Mouse (Mus musculus): ENCODE results near the gene Sirt4. TPM values are rescaled to one million over a fixed set of nuclear protein-coding genes. Genes with fewer than 3 reads are reported as not detected.
"Not testable (repeated sequence)": the region's sequence is repeated elsewhere in the genome, so short reads cannot be mapped to it uniquely, and the experiment has no call there.

Sirt4 gene
- polyA plus RNA-seq, 1 experiment from 2014 or later: 18.5 TPM

DNA sequence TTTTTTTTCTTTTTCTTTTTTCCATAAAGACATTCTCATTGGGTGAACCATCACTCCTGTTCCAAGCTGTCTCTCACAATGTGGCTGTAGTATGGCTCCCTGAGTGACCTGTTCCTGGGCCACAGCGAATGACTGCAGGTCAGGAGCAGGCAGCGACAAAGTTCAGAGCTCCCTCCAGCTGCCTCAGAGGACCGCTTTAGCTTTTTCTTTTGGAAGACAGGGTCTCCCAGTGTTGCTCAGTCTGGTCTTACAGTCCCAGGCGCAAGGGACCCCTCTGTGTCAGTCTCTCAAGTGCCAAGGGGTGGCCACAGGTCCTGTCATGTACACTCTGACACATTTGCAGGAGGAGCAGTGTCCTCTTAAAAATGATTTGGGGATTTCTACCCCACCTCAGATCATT lies 38.0 kb upstream of the Sirt4 start:
- H3K36me3 ChIP-seq: peaks cover 22% of the 10 kb centered on the region
- DNase-seq (ENCODE audit: low spot score): no peak
- H3K27me3 ChIP-seq (ENCODE audit: low read depth, poor library complexity, severe bottlenecking): no peaks in the 10 kb centered on the region
- no peak overlapping the region for H3K4me3 ChIP-seq
- peaks cover 73% of the 10 kb centered on the region for H3K4me1 ChIP-seq
- WGBS: 72% methylated on average over 4 of the region's 4 CpGs
- H3K27ac ChIP-seq: peak overlapping the region; percentile 86
- no peaks in the 10 kb centered on the region for H3K9me3 ChIP-seq (replicated peaks)

DNA sequence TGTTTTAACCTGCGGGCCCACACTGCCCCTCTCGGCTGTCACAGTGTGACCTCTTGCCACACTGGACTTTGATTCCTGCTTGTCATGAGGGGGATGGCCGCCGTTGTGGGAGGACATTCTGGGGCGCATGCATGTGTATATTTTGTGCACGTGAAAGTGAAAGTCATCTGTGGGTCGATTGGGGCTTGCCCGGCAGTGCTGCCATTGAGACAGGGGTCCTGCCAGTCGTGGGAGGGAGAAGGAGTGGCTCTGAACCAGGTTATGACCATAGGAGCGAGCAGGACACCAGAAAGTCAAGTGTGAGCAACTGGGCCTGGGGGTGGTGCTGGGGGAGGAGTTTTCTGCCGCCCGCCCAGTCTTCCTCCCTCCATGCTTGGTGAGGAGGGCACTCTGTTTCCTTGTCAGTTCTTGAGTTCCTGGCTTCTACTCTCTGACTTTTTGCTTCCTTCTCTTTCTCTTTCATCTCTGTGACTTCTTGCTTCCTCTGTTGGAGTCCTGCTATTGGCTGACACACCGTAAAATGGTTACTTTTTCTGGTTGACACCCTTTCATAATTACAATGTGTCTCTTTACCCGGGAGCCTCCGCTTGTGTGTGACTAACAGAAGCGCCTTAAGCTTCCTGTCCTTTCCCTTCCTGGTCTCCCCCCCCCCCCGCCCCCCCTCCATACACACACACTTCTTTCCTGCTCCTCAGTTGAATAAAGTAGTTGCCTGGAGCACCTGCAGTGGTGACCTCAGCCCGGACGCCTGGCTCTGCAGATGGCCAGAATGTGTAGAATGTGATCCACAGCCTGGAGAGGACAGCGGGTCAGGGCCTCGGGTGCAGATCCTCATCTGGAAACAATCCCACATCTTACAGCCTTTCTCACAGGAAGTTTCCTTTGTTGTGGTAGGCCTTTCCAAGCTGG lies 37.3 kb upstream of the Sirt4 start:
- H3K4me1 ChIP-seq: peaks cover 69% of the 10 kb centered on the region
- 52% methylated on average over 21 of the region's 21 CpGs for WGBS
- H3K4me3 ChIP-seq: peak overlapping the region; percentile 14
- no peaks in the 10 kb centered on the region for H3K27me3 ChIP-seq (ENCODE audit: low read depth, poor library complexity, severe bottlenecking)
- peak overlapping the region; percentile 86 for H3K27ac ChIP-seq
- no peaks in the 10 kb centered on the region for H3K9me3 ChIP-seq (replicated peaks)
- peaks cover 29% of the 10 kb centered on the region for H3K36me3 ChIP-seq
- peak; percentile 65 for DNase-seq (ENCODE audit: low spot score)

DNA sequence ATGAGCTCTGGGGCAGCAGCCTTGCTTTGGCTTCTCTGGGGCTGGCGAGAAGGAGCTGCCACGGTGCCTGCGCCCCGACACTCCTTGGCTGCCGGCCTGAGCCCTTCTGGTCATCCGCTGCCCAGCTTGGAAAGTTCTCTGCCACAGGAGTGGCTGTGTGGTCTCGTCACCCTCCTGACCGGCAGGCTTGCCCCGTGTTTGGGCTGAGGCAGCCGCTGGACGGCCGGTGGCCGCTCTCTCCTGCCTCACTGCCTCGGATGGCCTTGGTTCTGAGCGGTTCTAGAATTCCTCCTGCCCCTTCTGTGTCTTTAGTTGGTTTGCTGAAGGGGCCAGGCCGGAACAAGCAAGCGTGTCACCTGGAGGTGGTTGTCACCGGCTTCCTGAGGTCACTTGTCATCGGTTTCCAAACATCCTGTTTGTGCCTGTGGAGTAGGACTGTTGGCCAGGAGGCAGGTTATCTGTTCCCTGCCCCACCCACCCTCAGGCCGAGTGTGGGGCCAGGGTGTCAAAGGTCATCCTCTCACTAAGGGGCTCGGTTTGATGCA lies 35.9 kb upstream of the Sirt4 start:
- Histone ChIP-seq H3K27ac (peak overlapping the region; percentile 86), H3K4me3 (no peak overlapping the region), H3K9me3 (replicated peaks) (no peaks in the 10 kb centered on the region), H3K27me3 (ENCODE audit: low read depth, poor library complexity, severe bottlenecking) (no peaks in the 10 kb centered on the region), H3K36me3 (peaks cover 37% of the 10 kb centered on the region), H3K4me1 (peaks cover 59% of the 10 kb centered on the region)
- no peak for DNase-seq (ENCODE audit: low spot score)
- 59% methylated on average over 21 of the region's 21 CpGs for WGBS

DNA sequence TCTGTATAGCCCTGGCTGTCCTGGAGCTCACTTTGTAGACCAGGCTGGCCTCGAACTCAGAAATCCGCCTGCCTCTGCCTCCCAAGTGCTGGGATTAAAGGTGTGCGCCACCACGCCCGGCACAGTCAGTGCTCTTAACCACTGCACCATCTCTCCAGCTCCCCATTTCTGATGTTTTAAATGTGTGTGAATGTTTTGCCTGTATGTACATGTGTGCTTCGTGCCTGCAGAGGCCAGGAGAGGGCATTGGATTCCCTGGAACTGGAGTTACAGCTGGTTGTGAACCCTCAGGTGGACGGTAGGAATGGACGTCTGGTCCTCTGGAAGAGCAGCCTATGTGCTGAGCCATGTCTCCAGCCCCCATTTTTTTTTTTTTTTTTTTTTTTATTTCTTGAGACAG lies 33.7 kb upstream of the Sirt4 start:
- DNase-seq (ENCODE audit: low spot score); H3K27me3 ChIP-seq (ENCODE audit: low read depth, poor library complexity, severe bottlenecking); H3K27ac ChIP-seq; H3K4me3 ChIP-seq; H3K9me3 ChIP-seq (replicated peaks): not testable (repeated sequence)
- H3K36me3 ChIP-seq: peaks cover 45% of the 10 kb centered on the region
- WGBS: 96% methylated on average over 8 of the region's 8 CpGs
- H3K4me1 ChIP-seq: peaks cover 57% of the 10 kb centered on the region

DNA sequence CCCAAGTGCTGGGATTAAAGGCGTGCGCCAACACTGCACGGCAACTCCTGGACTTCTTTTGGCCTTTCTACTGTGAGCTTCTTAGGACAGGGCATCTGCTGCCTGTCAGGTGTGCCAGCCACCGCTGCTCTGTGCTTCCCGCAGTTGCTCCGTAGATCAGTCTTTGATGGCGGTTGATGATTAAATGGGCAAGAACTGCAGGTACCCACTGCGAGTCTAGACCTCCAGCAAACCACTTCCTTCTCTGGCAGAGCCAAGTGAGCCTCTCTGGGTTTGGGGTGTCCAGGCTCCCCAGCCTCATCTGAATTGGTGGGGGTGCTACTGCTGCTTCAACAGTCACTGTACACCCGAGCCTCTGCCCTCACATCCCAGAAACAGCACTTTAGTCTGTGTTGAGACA lies 33.0 kb upstream of the Sirt4 start:
- 95% methylated on average over 9 of the region's 9 CpGs for WGBS
- Histone ChIP-seq H3K27ac (no peak overlapping the region), H3K36me3 (peaks cover 53% of the 10 kb centered on the region), H3K4me3 (no peak overlapping the region), H3K4me1 (peaks cover 50% of the 10 kb centered on the region), H3K27me3 (ENCODE audit: low read depth, poor library complexity, severe bottlenecking) (no peaks in the 10 kb centered on the region), H3K9me3 (replicated peaks) (no peaks in the 10 kb centered on the region)
- DNase-seq (ENCODE audit: low spot score): no peak

DNA sequence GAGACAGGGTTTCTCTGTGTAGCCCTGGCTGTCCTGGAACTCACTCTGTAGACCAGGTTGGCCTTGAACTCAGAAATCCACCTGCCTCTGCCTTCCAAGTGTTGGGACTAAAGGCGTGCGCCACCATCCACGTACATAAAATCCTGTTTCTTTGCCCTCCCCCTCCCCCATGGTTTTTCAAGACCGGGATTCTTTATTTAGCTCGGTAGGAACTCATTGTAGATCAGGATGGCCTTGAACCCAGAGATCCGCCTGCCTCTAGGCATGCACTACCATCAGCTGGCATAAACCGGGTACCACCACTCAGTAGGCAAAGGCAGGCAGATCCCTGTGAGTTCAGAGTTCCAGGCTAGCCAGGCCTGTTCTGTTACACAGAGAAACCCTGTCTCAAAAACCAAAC lies 32.4 kb upstream of the Sirt4 start:
- WGBS: 93% methylated on average over 7 of the region's 7 CpGs
- Histone ChIP-seq H3K36me3 (peaks cover 55% of the 10 kb centered on the region), H3K9me3 (replicated peaks) (no peaks in the 10 kb centered on the region), H3K4me1 (peaks cover 45% of the 10 kb centered on the region), H3K27ac (0 out of 2 replicates have a peak overlapping the region, but pooled peaks have one; percentile 54), H3K27me3 (ENCODE audit: low read depth, poor library complexity, severe bottlenecking) (no peaks in the 10 kb centered on the region), H3K4me3 (no peak overlapping the region)
- no peak for DNase-seq (ENCODE audit: low spot score)

DNA sequence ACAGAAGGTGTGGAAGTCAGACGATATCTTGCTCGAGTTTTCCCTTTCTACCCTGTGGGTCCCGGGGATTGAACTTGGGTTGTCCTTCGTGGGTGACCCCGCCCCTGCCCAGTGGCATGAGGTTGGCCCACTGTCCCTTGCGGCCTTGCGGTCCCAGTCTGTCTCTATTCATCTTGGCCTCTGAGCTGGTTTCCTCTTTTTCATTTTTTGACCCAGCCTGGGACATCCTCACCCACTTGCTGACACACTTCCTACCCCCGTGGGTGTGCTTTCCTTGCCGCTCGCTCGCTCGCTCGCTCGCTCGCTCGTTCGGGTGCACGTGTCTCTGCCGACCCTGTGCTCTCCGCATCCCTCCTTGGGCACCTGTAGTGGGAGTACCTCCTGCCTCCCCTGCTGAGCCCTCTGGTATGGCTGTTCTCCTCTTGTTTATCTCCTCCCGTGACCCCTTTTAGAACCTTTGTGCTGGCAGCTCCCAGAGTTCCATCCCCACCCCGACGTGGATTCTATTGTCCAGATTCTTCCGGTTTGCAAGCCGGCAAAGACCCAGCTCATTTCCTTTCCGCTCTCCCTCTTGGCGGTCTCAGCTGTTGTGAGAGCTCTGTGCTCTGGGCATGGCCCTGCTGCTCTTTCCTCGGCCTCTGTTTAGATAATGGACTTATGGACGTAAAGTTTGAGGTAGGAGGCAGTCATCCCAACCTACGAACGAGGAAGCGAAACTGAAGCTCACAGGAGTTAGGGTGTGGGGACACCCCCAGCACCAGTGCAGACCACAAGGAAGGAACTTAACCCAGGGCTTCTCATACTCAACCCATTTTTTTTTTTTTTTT lies 31.8 kb upstream of the Sirt4 start:
- peaks cover 57% of the 10 kb centered on the region for H3K36me3 ChIP-seq
- no peaks in the 10 kb centered on the region for H3K27me3 ChIP-seq (ENCODE audit: low read depth, poor library complexity, severe bottlenecking)
- no peak overlapping the region for H3K4me3 ChIP-seq
- no peak for DNase-seq (ENCODE audit: low spot score)
- H3K27ac ChIP-seq: peak overlapping the region; percentile 54
- peaks cover 43% of the 10 kb centered on the region for H3K4me1 ChIP-seq
- no peaks in the 10 kb centered on the region for H3K9me3 ChIP-seq (replicated peaks)
- 88% methylated on average over 32 of the region's 32 CpGs for WGBS

DNA sequence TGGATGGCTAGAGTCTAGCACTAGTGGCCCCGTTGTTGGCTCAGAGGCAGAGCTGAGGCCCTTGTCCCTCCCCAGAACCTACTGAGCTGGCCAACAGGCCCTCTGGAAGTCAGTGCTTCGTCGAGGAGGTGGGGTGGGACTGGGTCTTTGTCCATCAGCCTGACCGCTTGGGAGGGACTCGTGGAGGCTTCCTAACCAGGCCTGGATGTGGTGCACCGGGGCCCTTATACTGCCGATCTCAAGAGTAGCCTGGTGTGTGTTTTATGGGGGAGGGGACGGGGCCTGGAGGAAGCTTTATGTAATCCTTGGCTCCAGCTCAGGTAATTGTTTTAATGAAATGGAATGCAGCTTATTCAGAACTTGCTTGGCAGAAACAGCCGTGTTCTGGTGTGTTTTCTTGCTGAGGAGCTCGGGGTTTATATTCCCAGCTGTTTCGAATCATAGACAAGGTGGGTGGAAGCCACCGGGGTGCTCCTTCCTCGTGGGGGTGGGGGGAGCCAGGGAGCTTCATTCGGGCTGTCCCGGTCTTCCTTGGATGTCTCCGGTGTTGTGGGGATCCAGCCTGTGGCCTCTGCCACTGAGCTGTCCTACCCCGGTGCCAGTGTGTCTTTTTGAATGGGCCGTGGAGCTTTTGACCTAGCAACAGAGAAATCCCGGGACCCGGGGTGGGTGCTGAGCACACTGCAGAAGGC lies 30.5 kb upstream of the Sirt4 start:
- peak overlapping the region; percentile 85 for H3K27ac ChIP-seq
- H3K9me3 ChIP-seq (replicated peaks): no peaks in the 10 kb centered on the region
- WGBS: 60% methylated on average over 20 of the region's 20 CpGs
- H3K4me3 ChIP-seq: peak overlapping the region; percentile 25
- H3K4me1 ChIP-seq: peaks cover 35% of the 10 kb centered on the region
- no peaks in the 10 kb centered on the region for H3K27me3 ChIP-seq (ENCODE audit: low read depth, poor library complexity, severe bottlenecking)
- DNase-seq (ENCODE audit: low spot score): no peak
- peaks cover 55% of the 10 kb centered on the region for H3K36me3 ChIP-seq

DNA sequence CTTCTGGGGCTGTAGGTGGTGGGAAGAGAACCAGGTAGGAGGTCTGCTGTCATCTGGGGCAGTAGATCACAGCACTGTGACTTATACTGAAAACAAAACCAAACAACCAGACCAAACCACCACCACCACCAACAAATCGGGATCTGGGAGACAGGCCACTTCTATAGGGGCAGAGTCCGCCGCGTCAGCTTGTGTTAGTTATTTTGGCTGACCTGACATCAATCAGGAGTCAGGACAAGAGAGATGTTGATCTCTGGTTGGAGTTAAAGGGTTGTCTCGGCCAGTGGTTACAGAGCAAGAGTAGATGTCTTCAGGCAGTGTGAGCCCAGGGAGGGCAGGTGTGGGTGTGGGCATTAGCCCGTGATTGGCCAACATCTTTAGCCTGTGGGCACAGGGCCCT lies 29.8 kb upstream of the Sirt4 start:
- no peaks in the 10 kb centered on the region for H3K27me3 ChIP-seq (ENCODE audit: low read depth, poor library complexity, severe bottlenecking)
- 80% methylated on average over 6 of the region's 6 CpGs for WGBS
- peak overlapping the region; percentile 85 for H3K27ac ChIP-seq
- no peak overlapping the region for H3K4me3 ChIP-seq
- H3K36me3 ChIP-seq: peaks cover 54% of the 10 kb centered on the region
- H3K4me1 ChIP-seq: peaks cover 40% of the 10 kb centered on the region
- H3K9me3 ChIP-seq (replicated peaks): no peaks in the 10 kb centered on the region
- DNase-seq (ENCODE audit: low spot score): no peak

DNA sequence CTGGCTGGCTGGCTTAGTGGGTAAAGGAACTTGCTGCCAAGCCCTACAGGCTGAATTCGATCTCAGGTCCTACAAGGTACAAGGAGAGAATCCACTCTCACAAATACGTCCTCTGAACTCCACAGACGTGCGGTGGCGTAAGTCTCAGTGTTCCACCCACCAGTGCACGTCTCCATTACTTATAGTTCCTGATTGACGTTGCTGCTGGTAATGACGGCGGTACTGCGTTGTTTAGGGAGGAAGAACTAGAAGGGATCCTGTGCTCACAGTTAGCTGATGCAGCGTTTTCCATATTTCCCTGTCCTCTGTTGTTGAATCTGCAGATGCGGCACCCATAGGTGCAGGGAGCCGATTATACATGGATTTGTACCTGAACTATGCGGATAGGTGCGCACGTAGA lies 29.2 kb upstream of the Sirt4 start:
- Histone ChIP-seq H3K9me3 (replicated peaks) (no peaks in the 10 kb centered on the region), H3K27me3 (ENCODE audit: low read depth, poor library complexity, severe bottlenecking) (no peaks in the 10 kb centered on the region), H3K4me1 (peaks cover 47% of the 10 kb centered on the region), H3K4me3 (no peak overlapping the region), H3K27ac (peak overlapping the region; percentile 85; the same call in 1 of the 2 replicates), H3K36me3 (peaks cover 49% of the 10 kb centered on the region)
- no peak for DNase-seq (ENCODE audit: low spot score)
- WGBS: 96% methylated on average over 16 of the region's 16 CpGs

DNA sequence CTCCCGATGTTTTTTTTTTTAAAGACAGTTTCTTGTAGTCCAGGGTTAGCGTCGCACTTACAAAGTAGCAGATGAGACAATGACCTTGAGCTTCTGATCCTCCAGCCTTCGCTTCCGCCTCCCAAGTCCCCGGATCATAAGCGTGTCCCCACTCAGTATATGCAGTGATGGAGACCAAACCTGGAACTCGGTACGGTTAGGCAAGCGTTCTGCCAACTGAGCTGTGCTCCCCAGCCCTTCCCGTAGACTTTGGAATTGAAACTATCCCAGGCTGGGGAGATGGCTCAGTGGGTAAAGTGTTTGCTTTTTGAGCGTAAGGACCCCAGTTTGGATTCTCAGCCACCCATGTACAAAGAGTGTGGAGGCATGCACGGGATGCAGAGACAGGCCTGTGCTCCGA lies 28.7 kb upstream of the Sirt4 start:
- no peak overlapping the region for H3K27ac ChIP-seq
- H3K27me3 ChIP-seq (ENCODE audit: low read depth, poor library complexity, severe bottlenecking): no peaks in the 10 kb centered on the region
- peaks cover 47% of the 10 kb centered on the region for H3K36me3 ChIP-seq
- 95% methylated on average over 14 of the region's 14 CpGs for WGBS
- H3K4me1 ChIP-seq: peaks cover 51% of the 10 kb centered on the region
- H3K9me3 ChIP-seq (replicated peaks): no peaks in the 10 kb centered on the region
- H3K4me3 ChIP-seq: no peak overlapping the region
- no peak for DNase-seq (ENCODE audit: low spot score)

DNA sequence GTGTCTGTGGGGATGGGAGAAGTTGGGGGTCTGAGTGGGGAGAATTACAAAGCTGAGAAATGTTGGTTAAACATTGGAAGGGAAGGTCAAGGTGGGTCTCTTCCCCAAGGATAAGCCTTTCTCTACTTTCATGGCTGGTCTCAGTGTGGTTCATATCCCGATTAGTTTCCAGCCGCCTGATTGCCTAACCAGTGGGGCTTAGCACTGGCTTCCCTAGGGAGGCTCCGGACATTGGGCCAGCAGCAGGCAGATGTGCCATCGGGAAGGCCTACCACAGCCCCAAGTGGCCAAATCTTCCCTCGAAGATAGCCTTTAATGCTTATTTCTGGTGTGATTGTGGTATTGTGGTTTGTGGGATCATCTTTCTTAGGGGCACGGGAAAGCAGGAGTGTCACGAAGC lies 27.9 kb upstream of the Sirt4 start:
- Histone ChIP-seq H3K4me1 (peaks cover 60% of the 10 kb centered on the region), H3K27ac (no peak overlapping the region), H3K9me3 (replicated peaks) (no peaks in the 10 kb centered on the region), H3K27me3 (ENCODE audit: low read depth, poor library complexity, severe bottlenecking) (no peaks in the 10 kb centered on the region), H3K36me3 (peaks cover 41% of the 10 kb centered on the region), H3K4me3 (no peak overlapping the region)
- 94% methylated on average over 7 of the region's 7 CpGs for WGBS
- no peak for DNase-seq (ENCODE audit: low spot score)

All from limb, embryonic 10.5 days (tissue).